Mouse (Mus musculus): ENCODE results near the gene Prg3. TPM values are rescaled to one million over a fixed set of nuclear protein-coding genes. Genes with fewer than 3 reads are reported as not detected.

Gene Prg3
- total and polyA plus RNA-seq, 3 experiments: not detected

- Histone ChIP-seq H3K36me3 (ENCODE audit: control insufficient read depth, insufficient read depth, low read length) (no peaks in the 10 kb centered on the region), H3K27me3 (ENCODE audit: control insufficient read depth, insufficient read depth, low read length) (no peaks in the 10 kb centered on the region), H3K9ac (ENCODE audit: low read depth, low read length) (no peak overlapping the region), H3K4me1 (ENCODE audit: control insufficient read depth, insufficient read depth, low read length) (peaks cover 19% of the 10 kb centered on the region), H3K4me3 (no peak overlapping the region), H3K79me2 (replicated peaks; ENCODE audit: control insufficient read depth, insufficient read depth, low read length) (no peaks in the 10 kb centered on the region), H3K27ac (peak overlapping the region; percentile 57)
- intact Hi-C loops (cut with DNase I): no loop called here
- 34% methylated on average over 3 of the region's 3 CpGs for WGBS
- no peak for TF ChIP-seq CTCF (IDR thresholded peaks at IDR 0.05)
- TF ChIP-seq POLR2A (IDR thresholded peaks at IDR 0.05; ENCODE audit: insufficient read depth, low read depth, low read length): peak; percentile 63
- TF ChIP-seq EP300 (IDR thresholded peaks at IDR 0.05; ENCODE audit: insufficient read depth, low read depth, low read length): no peak
- peak; percentile 28 to 33 for DNase-seq
Measured at GRCm38 (mm10) chr2:84999486-85000181, 11.6 kb downstream of the Prg3 start.

DNA sequence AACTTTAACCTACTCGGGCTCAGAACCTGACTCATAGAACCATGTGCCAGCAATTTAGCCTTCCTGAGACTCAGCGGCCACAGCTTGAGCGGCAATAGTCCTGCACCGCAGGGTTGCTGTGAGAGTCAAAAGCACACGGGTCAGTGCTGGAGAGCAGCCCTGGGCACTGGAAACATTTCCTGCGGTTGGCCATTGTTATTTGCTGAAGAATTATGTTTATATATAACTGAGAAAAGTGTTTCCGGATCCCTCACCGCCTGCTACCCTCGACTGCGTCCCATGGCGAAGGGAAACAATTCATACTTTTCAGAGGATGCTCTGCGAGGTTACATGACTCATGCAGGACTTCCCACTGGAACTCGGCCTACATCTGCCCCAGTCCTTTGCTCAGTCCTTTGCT lies 13.5 kb downstream of the Prg3 start:
- 49% methylated on average over 13 of the region's 13 CpGs for WGBS
- intact Hi-C loops (cut with DNase I): no loop called here
- TF ChIP-seq CTCF (IDR thresholded peaks at IDR 0.05) (no peak), POLR2A (IDR thresholded peaks at IDR 0.05; ENCODE audit: insufficient read depth, low read depth, low read length) (no peak), EP300 (IDR thresholded peaks at IDR 0.05; ENCODE audit: insufficient read depth, low read depth, low read length) (no peak)
- H3K27ac ChIP-seq: peak overlapping the region; percentile 54
- no peaks in the 10 kb centered on the region for H3K27me3 ChIP-seq (ENCODE audit: control insufficient read depth, insufficient read depth, low read length)
- H3K36me3 ChIP-seq (ENCODE audit: control insufficient read depth, insufficient read depth, low read length): no peaks in the 10 kb centered on the region
- peaks cover 19% of the 10 kb centered on the region for H3K4me1 ChIP-seq (ENCODE audit: control insufficient read depth, insufficient read depth, low read length)
- DNase-seq: peak in 1 of 2 experiments; percentile 27
- H3K79me2 ChIP-seq (replicated peaks; ENCODE audit: control insufficient read depth, insufficient read depth, low read length): no peaks in the 10 kb centered on the region
- H3K9ac ChIP-seq (ENCODE audit: low read depth, low read length): no peak overlapping the region
- no peak overlapping the region for H3K4me3 ChIP-seq

DNA sequence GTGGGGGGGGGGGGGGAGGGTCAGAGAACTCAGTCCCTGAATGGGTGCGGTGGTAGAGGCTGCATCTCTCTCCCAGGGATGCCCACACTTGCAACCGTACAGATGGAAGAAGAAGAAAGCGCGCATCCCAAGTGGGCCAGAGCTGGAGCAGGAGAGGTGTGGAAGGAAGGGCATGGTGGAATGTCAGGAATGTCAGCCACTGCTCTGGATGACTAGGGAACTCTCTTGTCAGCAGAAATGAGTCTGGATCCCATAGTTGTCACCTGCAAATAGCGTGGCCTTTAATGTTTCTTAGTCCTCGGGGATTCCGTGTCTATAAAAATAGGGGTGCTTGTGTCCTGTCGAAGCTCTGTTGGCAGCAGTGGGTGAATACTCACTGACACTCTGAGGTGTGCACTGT lies 14.6 kb downstream of the Prg3 start:
- intact Hi-C loops (cut with DNase I): no loop called here
- Histone ChIP-seq H3K9ac (ENCODE audit: low read depth, low read length) (no peak overlapping the region), H3K79me2 (replicated peaks; ENCODE audit: control insufficient read depth, insufficient read depth, low read length) (no peaks in the 10 kb centered on the region), H3K36me3 (ENCODE audit: control insufficient read depth, insufficient read depth, low read length) (no peaks in the 10 kb centered on the region), H3K4me1 (ENCODE audit: control insufficient read depth, insufficient read depth, low read length) (peaks cover 19% of the 10 kb centered on the region), H3K4me3 (no peak overlapping the region), H3K27me3 (ENCODE audit: control insufficient read depth, insufficient read depth, low read length) (no peaks in the 10 kb centered on the region), H3K27ac (no peak overlapping the region)
- DNase-seq: no peak
- 67% methylated on average over 8 of the region's 8 CpGs for WGBS
- TF ChIP-seq POLR2A (IDR thresholded peaks at IDR 0.05; ENCODE audit: insufficient read depth, low read depth, low read length): no peak
- TF ChIP-seq CTCF (IDR thresholded peaks at IDR 0.05): no peak

DNA sequence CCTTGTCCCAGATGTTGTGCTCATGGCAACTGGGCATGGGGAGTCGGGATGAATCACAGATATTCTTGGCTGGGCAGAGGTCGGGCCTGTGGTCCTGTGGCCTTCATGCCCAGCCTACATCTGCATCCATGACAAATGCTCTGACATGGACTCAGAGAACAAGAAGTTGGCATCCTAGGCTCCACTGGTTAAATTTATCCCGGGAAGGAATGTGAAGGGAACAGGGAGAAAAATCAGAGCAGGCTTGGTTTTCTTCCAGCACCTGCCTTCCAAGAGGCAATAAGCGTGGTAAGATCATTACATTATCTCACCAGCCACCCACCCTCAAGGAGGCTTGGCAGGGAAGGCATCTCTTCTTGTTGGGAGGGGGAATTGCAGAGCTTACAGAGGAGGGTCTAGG lies 16.3 kb downstream of the Prg3 start:
- TF ChIP-seq EP300 (IDR thresholded peaks at IDR 0.05; ENCODE audit: insufficient read depth, low read depth, low read length): no peak
- TF ChIP-seq CTCF (IDR thresholded peaks at IDR 0.05): no peak
- TF ChIP-seq POLR2A (IDR thresholded peaks at IDR 0.05; ENCODE audit: insufficient read depth, low read depth, low read length): no peak
- H3K4me1 ChIP-seq (ENCODE audit: control insufficient read depth, insufficient read depth, low read length): peaks cover 17% of the 10 kb centered on the region
- H3K36me3 ChIP-seq (ENCODE audit: control insufficient read depth, insufficient read depth, low read length): no peaks in the 10 kb centered on the region
- intact Hi-C loops (cut with DNase I): no loop called here
- H3K27ac ChIP-seq: no peak overlapping the region
- no peaks in the 10 kb centered on the region for H3K79me2 ChIP-seq (replicated peaks; ENCODE audit: control insufficient read depth, insufficient read depth, low read length)
- H3K27me3 ChIP-seq (ENCODE audit: control insufficient read depth, insufficient read depth, low read length): no peaks in the 10 kb centered on the region
- H3K4me3 ChIP-seq: no peak overlapping the region
- DNase-seq: no peak
- 79% methylated on average over 4 of the region's 4 CpGs for WGBS
- no peak overlapping the region for H3K9ac ChIP-seq (ENCODE audit: low read depth, low read length)

DNA sequence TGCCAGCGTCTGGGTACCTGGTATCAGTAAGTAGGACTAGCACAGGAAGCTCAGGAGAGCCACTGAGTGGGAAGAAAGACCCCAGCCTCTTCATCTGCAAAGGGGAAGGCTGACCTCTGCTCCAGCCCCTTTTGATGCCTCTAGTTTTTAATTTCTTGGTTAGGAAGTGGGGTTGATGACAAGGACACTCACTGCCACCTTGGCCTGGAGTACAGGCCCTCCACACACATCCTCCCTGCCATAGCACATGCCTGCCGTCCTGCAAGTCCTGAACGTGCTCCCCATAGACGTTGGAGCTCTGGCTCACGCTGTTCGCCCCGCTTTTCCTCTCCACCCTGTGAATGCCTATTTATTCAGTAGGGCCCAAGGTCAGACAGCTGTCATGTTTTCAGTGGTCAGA lies 18.6 kb downstream of the Prg3 start:
- no peak overlapping the region for H3K9ac ChIP-seq (ENCODE audit: low read depth, low read length)
- H3K79me2 ChIP-seq (replicated peaks; ENCODE audit: control insufficient read depth, insufficient read depth, low read length): no peaks in the 10 kb centered on the region
- no peak for DNase-seq
- H3K36me3 ChIP-seq (ENCODE audit: control insufficient read depth, insufficient read depth, low read length): no peaks in the 10 kb centered on the region
- no peak overlapping the region for H3K27ac ChIP-seq
- no peak overlapping the region for H3K4me3 ChIP-seq
- H3K27me3 ChIP-seq (ENCODE audit: control insufficient read depth, insufficient read depth, low read length): no peaks in the 10 kb centered on the region
- intact Hi-C loops (cut with DNase I): loop anchor here (2.0 kb wide), 2 partner anchors 112 to 138 kb away; no protein-coding TSS in a partner anchor
- H3K4me1 ChIP-seq (ENCODE audit: control insufficient read depth, insufficient read depth, low read length): peaks cover 6% of the 10 kb centered on the region
- no peak for TF ChIP-seq POLR2A (IDR thresholded peaks at IDR 0.05; ENCODE audit: insufficient read depth, low read depth, low read length)
- no peak for TF ChIP-seq EP300 (IDR thresholded peaks at IDR 0.05; ENCODE audit: insufficient read depth, low read depth, low read length)
- no peak for TF ChIP-seq CTCF (IDR thresholded peaks at IDR 0.05)
- WGBS: 75% methylated on average over 7 of the region's 7 CpGs

GRCm38 (mm10) chr2:85007729-85008128 lies 19.7 kb downstream of the Prg3 start:
- WGBS: 28% methylated on average over 4 of the region's 4 CpGs
- DNase-seq: no peak

More at GRCm38 (mm10) chr2:85007729-85008128, 19.7 kb downstream of the Prg3 start:
- Histone ChIP-seq H3K27me3 (ENCODE audit: control insufficient read depth, insufficient read depth, low read length) (no peaks in the 10 kb centered on the region), H3K27ac (no peak overlapping the region), H3K36me3 (ENCODE audit: control insufficient read depth, insufficient read depth, low read length) (no peaks in the 10 kb centered on the region), H3K4me1 (ENCODE audit: control insufficient read depth, insufficient read depth, low read length) (peaks cover 5% of the 10 kb centered on the region), H3K79me2 (replicated peaks; ENCODE audit: control insufficient read depth, insufficient read depth, low read length) (no peaks in the 10 kb centered on the region), H3K4me3 (no peak overlapping the region), H3K9ac (ENCODE audit: low read depth, low read length) (no peak overlapping the region)
- TF ChIP-seq EP300 (IDR thresholded peaks at IDR 0.05; ENCODE audit: insufficient read depth, low read depth, low read length): no peak
- TF ChIP-seq CTCF (IDR thresholded peaks at IDR 0.05): peak; percentile 93
- no peak for TF ChIP-seq POLR2A (IDR thresholded peaks at IDR 0.05; ENCODE audit: insufficient read depth, low read depth, low read length)
- intact Hi-C loops (cut with DNase I): loop anchor here (1.0 to 2.0 kb wide), 4 partner anchors 51 to 177 kb away; no protein-coding TSS in a partner anchor

Measured in heart, adult 2 months (tissue).